Comparison of ENCODE assay signal across 8 mouse cellular contexts in the genomic region with DNA sequence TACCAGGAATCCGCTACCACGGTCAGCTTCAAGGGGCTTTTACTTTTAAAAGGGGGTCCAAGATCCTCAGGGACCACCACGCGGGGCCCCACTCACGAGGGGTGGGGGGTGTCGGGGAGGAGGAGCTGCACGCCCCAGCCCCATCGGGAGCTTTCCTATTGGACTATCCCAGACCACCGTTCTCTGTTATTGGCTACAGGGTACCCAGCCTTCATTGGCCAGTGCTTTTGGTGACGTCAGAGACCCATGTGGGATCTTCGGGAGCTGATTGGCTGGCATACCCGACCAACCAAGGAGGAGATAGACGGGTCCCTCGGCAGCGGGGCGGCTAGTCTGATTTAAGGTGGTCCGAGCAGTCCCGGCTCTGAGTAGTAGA. TPM values are rescaled to one million over a fixed set of nuclear protein-coding genes. Genes with fewer than 3 reads are reported as not detected.
DNase-seq lines count a peak whose midpoint lies in the region; ATAC-seq and TF ChIP-seq lines count a peak whose summit lies in the region.

No protein-coding gene starts in this region.

- no peaks in the 10 kb centered on the region for H3K79me2 ChIP-seq in CH12.LX (replicated peaks; ENCODE audit: control insufficient read depth, extremely low read depth, insufficient read depth, poor library complexity, severe bottlenecking)

- in situ Hi-C loops in CH12.LX (cut with MboI; ENCODE audit: low pct_ligation_motif_present, low pct_unique_long_range_greater_than_20kb, low sequenced_read_pairs): no loop called here

- no peaks in the 10 kb centered on the region for H3K36me3 ChIP-seq in CH12.LX (replicated peaks in 1 of 2; ENCODE audit: control insufficient read depth in 1 of 2, insufficient read depth in 1 of 2, low read length in 1 of 2)
- H3K36me3 ChIP-seq in forebrain, embryonic 11.5 days (ENCODE audit: control insufficient read depth, insufficient read depth, low read length): no peaks in the 10 kb centered on the region
- H3K36me3 ChIP-seq in heart, embryonic 16.5 days (ENCODE audit: control insufficient read depth, insufficient read depth): 0 out of 2 replicates have a peak, but pooled peaks cover 3% of the 10 kb centered on the region
- no peaks in the 10 kb centered on the region for H3K36me3 ChIP-seq in liver, embryonic 15.5 days (replicated peaks)
- H3K36me3 ChIP-seq in neural tube, embryonic 12.5 days: peaks cover under 1% of the 10 kb centered on the region; the same call in 1 of the 2 replicates

- TF ChIP-seq POLR2A in CH12.LX (IDR thresholded peaks at IDR 0.05; ENCODE audit: low read depth, low read length): no peak

- peaks cover 7% of the 10 kb centered on the region for H3K9me3 ChIP-seq in CH12.LX (replicated peaks; ENCODE audit: low read length)
- H3K9me3 ChIP-seq in forebrain, embryonic 11.5 days (ENCODE audit: control insufficient read depth, low read length): no peaks in the 10 kb centered on the region
- H3K9me3 ChIP-seq in heart, embryonic 16.5 days (replicated peaks; ENCODE audit: control insufficient read depth, low read length): no peaks in the 10 kb centered on the region
- no peaks in the 10 kb centered on the region for H3K9me3 ChIP-seq in liver, embryonic 15.5 days (replicated peaks)
- H3K9me3 ChIP-seq in neural tube, embryonic 12.5 days: no peaks in the 10 kb centered on the region

- H3K27me3 ChIP-seq in CH12.LX (replicated peaks): peaks cover 97% of the 10 kb centered on the region
- peaks cover 70% of the 10 kb centered on the region for H3K27me3 ChIP-seq in forebrain, embryonic 11.5 days (ENCODE audit: control insufficient read depth, insufficient read depth, low read length)
- H3K27me3 ChIP-seq in heart, embryonic 16.5 days (ENCODE audit: control insufficient read depth, insufficient read depth, low read length): no peaks in the 10 kb centered on the region
- peaks cover 55% of the 10 kb centered on the region for H3K27me3 ChIP-seq in liver, embryonic 15.5 days
- peaks cover 57% of the 10 kb centered on the region for H3K27me3 ChIP-seq in neural tube, embryonic 12.5 days (replicated peaks)

- peak overlapping the region; percentile 42 to 61 (median 57) for H3K4me3 ChIP-seq in CH12.LX (replicated peaks in 1 of 3; ENCODE audit: low read depth in 2 of 3, low read length in 2 of 3, poor library complexity in 1 of 3)
- peak overlapping the region; percentile 30 for H3K4me3 ChIP-seq in forebrain, embryonic 11.5 days (ENCODE audit: low read depth, low read length)
- H3K4me3 ChIP-seq in heart, embryonic 16.5 days (ENCODE audit: low read length): peak overlapping the region; percentile 62
- H3K4me3 ChIP-seq in liver, embryonic 15.5 days (replicated peaks): peak overlapping the region; percentile 67
- peak overlapping the region; percentile 33 for H3K4me3 ChIP-seq in neural tube, embryonic 12.5 days

- H3K9ac ChIP-seq in CH12.LX (ENCODE audit: insufficient read depth, low read depth): peak overlapping the region; percentile 49
- H3K9ac ChIP-seq in forebrain, embryonic 11.5 days (ENCODE audit: low read length): no peak overlapping the region; the same call in 1 of the 2 replicates
- peak overlapping the region; percentile 70 for H3K9ac ChIP-seq in heart, embryonic 16.5 days (ENCODE audit: low read length)
- H3K9ac ChIP-seq in liver, embryonic 15.5 days: peak overlapping the region; percentile 55
- H3K9ac ChIP-seq in neural tube, embryonic 12.5 days: 0 out of 2 replicates have a peak overlapping the region, but pooled peaks have one; percentile 35

- no peak for TF ChIP-seq EP300 in CH12.LX (IDR thresholded peaks at IDR 0.05; ENCODE audit: low read length)

- no peak overlapping the region for H3K27ac ChIP-seq in CH12.LX (ENCODE audit: insufficient read depth, low read depth)
- 0 out of 2 replicates have a peak overlapping the region, but pooled peaks have one; percentile 53 for H3K27ac ChIP-seq in forebrain, embryonic 11.5 days (ENCODE audit: low read depth, low read length)
- H3K27ac ChIP-seq in heart, embryonic 16.5 days (ENCODE audit: low read length): peak overlapping the region; percentile 96
- peak overlapping the region; percentile 83 for H3K27ac ChIP-seq in liver, embryonic 15.5 days (replicated peaks)
- H3K27ac ChIP-seq in neural tube, embryonic 12.5 days: 0 out of 2 replicates have a peak overlapping the region, but pooled peaks have one; percentile 20

- dilution Hi-C loops in CH12.LX (cut with MboI; ENCODE audit: extremely low pct_ligation_motif_present, extremely low pct_unique_long_range_greater_than_20kb, low sequenced_read_pairs): no loop called here

- no peak for TF ChIP-seq CTCF in CH12.LX (conservative IDR thresholded peaks at IDR 0.05 in 1 of 2, IDR thresholded peaks at IDR 0.05 in 1 of 2; ENCODE audit: low read depth in 2 of 2, low read length in 2 of 2)

- 0% methylated on average over 18 of the region's 18 CpGs for WGBS in forebrain, embryonic 11.5 days
- WGBS in heart, embryonic 16.5 days: under 1% methylated on average over 18 of the region's 18 CpGs
- under 1% methylated on average over 18 of the region's 18 CpGs for WGBS in liver, embryonic 15.5 days (ENCODE audit: insufficient replicate concordance)
- WGBS in neural tube, embryonic 12.5 days: under 1% methylated on average over 18 of the region's 18 CpGs

- H3K4me2 ChIP-seq in CH12.LX (ENCODE audit: insufficient read depth, low read depth, poor library complexity, severe bottlenecking): peak overlapping the region; percentile 94
- peak overlapping the region; percentile 69 for H3K4me2 ChIP-seq in forebrain, embryonic 11.5 days (ENCODE audit: low read depth, low read length, severe bottlenecking)
- H3K4me2 ChIP-seq in heart, embryonic 16.5 days (ENCODE audit: low read depth, low read length): peak overlapping the region; percentile 96
- H3K4me2 ChIP-seq in liver, embryonic 15.5 days: peak overlapping the region; percentile 95
- H3K4me2 ChIP-seq in neural tube, embryonic 12.5 days (replicated peaks): peak overlapping the region; percentile 71

- no peak for TF ChIP-seq RAD21 in CH12.LX (IDR thresholded peaks at IDR 0.05; ENCODE audit: low read depth, low read length)

- ATAC-seq in forebrain, embryonic 11.5 days (replicated peaks; ENCODE audit: low FRiP score): peak; percentile 91
- ATAC-seq in heart, embryonic 16.5 days (replicated peaks; ENCODE audit: extremely low read depth, insufficient read depth, low FRiP score): peak; percentile 90
- ATAC-seq in liver, embryonic 15.5 days (ENCODE audit: insufficient read depth): peak; percentile 85
- peak; percentile 90 for ATAC-seq in neural tube, embryonic 12.5 days (ENCODE audit: low FRiP score, low read depth)

- peaks cover 2 to 9% of the 10 kb centered on the region in 2 experiments; a peak in 2 of 4 replicates for H3K4me1 ChIP-seq in CH12.LX (ENCODE audit: control insufficient read depth in 1 of 2, insufficient read depth in 2 of 2)
- H3K4me1 ChIP-seq in forebrain, embryonic 11.5 days (replicated peaks; ENCODE audit: control insufficient read depth, insufficient read depth, low read length): peaks cover 48% of the 10 kb centered on the region
- H3K4me1 ChIP-seq in heart, embryonic 16.5 days (ENCODE audit: control insufficient read depth, insufficient read depth, low read length): peaks cover 43% of the 10 kb centered on the region
- peaks cover 83% of the 10 kb centered on the region for H3K4me1 ChIP-seq in liver, embryonic 15.5 days (replicated peaks)
- H3K4me1 ChIP-seq in neural tube, embryonic 12.5 days: peaks cover 61% of the 10 kb centered on the region

- peak; percentile 96 for DNase-seq in CH12.LX (ENCODE audit: extremely low read depth)
- peak; percentile 97 for DNase-seq in c-Kit-positive CD71-positive TER-119-negative erythroid progenitor cells, embryonic 14.5 days (ENCODE audit: low read depth)
- peak; percentile 95 for DNase-seq in forebrain, embryonic 11.5 days (ENCODE audit: low spot score)
- DNase-seq in kidney, postnatal 36 days: peak; percentile 97 to 100
- peak; percentile 99 for DNase-seq in telencephalon, adult 2 months (ENCODE audit: low read depth, low spot score)

RNA-seq across cellular contexts. Expression of gene Tle2, which starts 2.9 kb away (rescaled TPM):
- total RNA-seq in CH12.LX (2012; rRNA removed) (0.30 TPM in 1 of 2 replicates, not detected in the other), CH12.LX (2014; rRNA removed) (not detected in 2 replicates)
- 0.29 TPM in 1 of 2 replicates, not detected in the other for polyA plus RNA-seq in CH12.LX (2012; ENCODE audit: insufficient read length, low read depth)
- polyA plus RNA-seq in forebrain, embryonic 11.5 days (2014; fragmentation: Nextera tagmentation; extraction: Ambion mirVana): 7.2 and 8.1 TPM in 2 replicates
- 19.5 and 24.5 TPM in 2 replicates for polyA plus RNA-seq in heart, embryonic 16.5 days (2015; fragmentation: Nextera tagmentation; extraction: Ambion mirVana)
- polyA plus RNA-seq in liver, embryonic 15.5 days (2015; fragmentation: Nextera tagmentation; extraction: Ambion mirVana): 2.2 and 2.6 TPM in 2 replicates
- polyA plus RNA-seq in neural tube, embryonic 12.5 days (2016; fragmentation: Nextera tagmentation; extraction: Ambion mirVana): 18.1 and 19.6 TPM in 2 replicates

RNA-seq across cellular contexts. Expression of gene Aes, which starts 12.2 kb away (rescaled TPM):
- total RNA-seq in CH12.LX (2012; rRNA removed) (93.5 and 114 TPM in 2 replicates), CH12.LX (2014; rRNA removed) (7.3 and 11.5 TPM in 2 replicates)
- 23.4 and 25.1 TPM in 2 replicates for polyA plus RNA-seq in CH12.LX (2012; ENCODE audit: insufficient read length, low read depth)
- 324 and 355 TPM in 2 replicates for polyA plus RNA-seq in forebrain, embryonic 11.5 days (2014; fragmentation: Nextera tagmentation; extraction: Ambion mirVana)
- polyA plus RNA-seq in heart, embryonic 16.5 days (2015; fragmentation: Nextera tagmentation; extraction: Ambion mirVana): 529 and 769 TPM in 2 replicates
- polyA plus RNA-seq in liver, embryonic 15.5 days (2015; fragmentation: Nextera tagmentation; extraction: Ambion mirVana): 243 and 271 TPM in 2 replicates
- polyA plus RNA-seq in neural tube, embryonic 12.5 days (2016; fragmentation: Nextera tagmentation; extraction: Ambion mirVana): 547 and 569 TPM in 2 replicates

RNA-seq across cellular contexts. Expression of gene Gna11, which starts 26.5 kb away (rescaled TPM):
- 7.2 and 9.0 TPM in 2 replicates for total RNA-seq in CH12.LX (2012; rRNA removed)
- total RNA-seq in CH12.LX (2014; rRNA removed): 4.1 and 4.3 TPM in 2 replicates
- 6.9 and 8.7 TPM in 2 replicates for polyA plus RNA-seq in CH12.LX (2012; ENCODE audit: insufficient read length, low read depth)
- polyA plus RNA-seq in forebrain, embryonic 11.5 days (2014; fragmentation: Nextera tagmentation; extraction: Ambion mirVana): 77.1 and 84.5 TPM in 2 replicates
- 57.4 and 59.7 TPM in 2 replicates for polyA plus RNA-seq in heart, embryonic 16.5 days (2015; fragmentation: Nextera tagmentation; extraction: Ambion mirVana)
- 20.3 and 24.6 TPM in 2 replicates for polyA plus RNA-seq in liver, embryonic 15.5 days (2015; fragmentation: Nextera tagmentation; extraction: Ambion mirVana)
- polyA plus RNA-seq in neural tube, embryonic 12.5 days (2016; fragmentation: Nextera tagmentation; extraction: Ambion mirVana): 77.6 and 78.3 TPM in 2 replicates

RNA-seq across cellular contexts. Expression of gene Tle6, which starts 29.4 kb away (rescaled TPM):
- total RNA-seq in CH12.LX (2012; rRNA removed) (1.2 and 1.3 TPM in 2 replicates), CH12.LX (2014; rRNA removed) (0.30 and 1.2 TPM in 2 replicates)
- polyA plus RNA-seq in CH12.LX (2012; ENCODE audit: insufficient read length, low read depth): 0.39 and 0.63 TPM in 2 replicates
- 3.9 and 7.7 TPM in 2 replicates for polyA plus RNA-seq in forebrain, embryonic 11.5 days (2014; fragmentation: Nextera tagmentation; extraction: Ambion mirVana)
- 29.6 and 31.0 TPM in 2 replicates for polyA plus RNA-seq in heart, embryonic 16.5 days (2015; fragmentation: Nextera tagmentation; extraction: Ambion mirVana)
- 3.5 TPM in 2 replicates for polyA plus RNA-seq in liver, embryonic 15.5 days (2015; fragmentation: Nextera tagmentation; extraction: Ambion mirVana)
- polyA plus RNA-seq in neural tube, embryonic 12.5 days (2016; fragmentation: Nextera tagmentation; extraction: Ambion mirVana): 6.4 and 7.3 TPM in 2 replicates

RNA-seq across cellular contexts. Expression of gene BC025920, which starts 34.6 kb away (rescaled TPM):
- total RNA-seq in CH12.LX (2012; rRNA removed) (1.5 and 2.3 TPM in 2 replicates), CH12.LX (2014; rRNA removed) (1.4 and 1.7 TPM in 2 replicates)
- polyA plus RNA-seq in CH12.LX (2012; ENCODE audit: insufficient read length, low read depth): 1.6 and 2.3 TPM in 2 replicates
- polyA plus RNA-seq in forebrain, embryonic 11.5 days (2014; fragmentation: Nextera tagmentation; extraction: Ambion mirVana): 1.6 and 2.1 TPM in 2 replicates
- 1.2 TPM in 2 replicates for polyA plus RNA-seq in heart, embryonic 16.5 days (2015; fragmentation: Nextera tagmentation; extraction: Ambion mirVana)
- 0.23 and 0.24 TPM in 2 replicates for polyA plus RNA-seq in liver, embryonic 15.5 days (2015; fragmentation: Nextera tagmentation; extraction: Ambion mirVana)
- 1.4 and 2.3 TPM in 2 replicates for polyA plus RNA-seq in neural tube, embryonic 12.5 days (2016; fragmentation: Nextera tagmentation; extraction: Ambion mirVana)
